Mouse (Mus musculus): ENCODE measurements at regions not wholly inside any gene's neighbourhood (a gene's known extent, or its start where the extent isn't known, plus 50 kb on each side); places are given as distances from the start of the nearest gene placed in this dataset.

DNA sequence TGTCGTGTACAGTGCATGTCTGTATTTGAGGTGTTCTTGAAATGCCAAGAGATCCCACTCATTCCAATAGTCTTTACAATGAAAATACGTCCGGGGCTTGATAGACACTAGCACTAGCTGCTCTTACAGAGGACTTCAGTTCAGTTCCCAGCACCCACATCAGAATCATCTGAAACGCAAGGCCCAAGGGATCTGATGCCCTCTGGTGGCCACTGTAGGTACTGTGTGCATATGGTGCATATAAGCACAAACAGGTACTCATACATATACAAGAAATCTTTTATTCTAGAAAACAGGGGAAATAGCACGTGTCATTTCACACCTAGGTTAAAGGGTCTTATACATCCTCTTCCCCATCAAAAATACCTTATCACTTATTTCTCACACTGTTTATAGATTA is 513.5 kb downstream of the Efnb2 start:
- Histone ChIP-seq H3K4me2 (replicated peaks; ENCODE audit: low read depth) (no peak overlapping the region), H3K27ac (ENCODE audit: low read depth, low read length) (no peak overlapping the region), H3K36me3 (ENCODE audit: control insufficient read depth, insufficient read depth) (no peaks in the 10 kb centered on the region), H3K9me3 (ENCODE audit: control insufficient read depth) (peaks cover 3% of the 10 kb centered on the region), H3K9ac (ENCODE audit: low read depth, low read length) (no peak overlapping the region), H3K4me1 (replicated peaks; ENCODE audit: control insufficient read depth, insufficient read depth, low read length) (no peaks in the 10 kb centered on the region), H3K27me3 (replicated peaks; ENCODE audit: control insufficient read depth, insufficient read depth, low read length) (no peaks in the 10 kb centered on the region), H3K4me3 (ENCODE audit: low read depth, low read length) (no peak overlapping the region)
- peak; percentile 51 for TF ChIP-seq CTCF (IDR thresholded peaks at IDR 0.05; ENCODE audit: low read depth)
- ATAC-seq, result no peak
- WGBS, result 94% methylated on average over 5 of the region's 5 CpGs

GRCm38 (mm10) chr8:8142933-8143495 is 518.0 kb downstream of the Efnb2 start:
- H3K9ac ChIP-seq (ENCODE audit: low read depth, low read length), result no peak overlapping the region
- no peak overlapping the region for H3K4me3 ChIP-seq (ENCODE audit: low read depth, low read length)
- H3K4me2 ChIP-seq (replicated peaks; ENCODE audit: low read depth), result no peak overlapping the region
- ATAC-seq, result no peak
- H3K36me3 ChIP-seq (ENCODE audit: control insufficient read depth, insufficient read depth), result no peaks in the 10 kb centered on the region
- peaks cover 3% of the 10 kb centered on the region for H3K9me3 ChIP-seq (ENCODE audit: control insufficient read depth)
- H3K27me3 ChIP-seq (replicated peaks; ENCODE audit: control insufficient read depth, insufficient read depth, low read length), result no peaks in the 10 kb centered on the region
- TF ChIP-seq CTCF (IDR thresholded peaks at IDR 0.05; ENCODE audit: low read depth), result no peak
- WGBS, result 72% methylated on average over 6 of the region's 6 CpGs
- H3K27ac ChIP-seq (ENCODE audit: low read depth, low read length), result no peak overlapping the region
- no peaks in the 10 kb centered on the region for H3K4me1 ChIP-seq (replicated peaks; ENCODE audit: control insufficient read depth, insufficient read depth, low read length)

- TF ChIP-seq CTCF (IDR thresholded peaks at IDR 0.05; ENCODE audit: low read depth), result no peak
- H3K9me3 ChIP-seq (ENCODE audit: control insufficient read depth), result peaks cover 2% of the 10 kb centered on the region
- no peak for ATAC-seq
These were observed 518.6 kb downstream of the Efnb2 start for GRCm38 (mm10) chr8:8142461-8142860.

GRCm38 (mm10) chr8:8139720-8140119 is 521.3 kb downstream of the Efnb2 start:
- TF ChIP-seq CTCF (IDR thresholded peaks at IDR 0.05; ENCODE audit: low read depth), result no peak
- Histone ChIP-seq H3K27me3 (replicated peaks; ENCODE audit: control insufficient read depth, insufficient read depth, low read length) (no peaks in the 10 kb centered on the region), H3K4me2 (replicated peaks; ENCODE audit: low read depth) (no peak overlapping the region), H3K4me3 (ENCODE audit: low read depth, low read length) (no peak overlapping the region), H3K36me3 (ENCODE audit: control insufficient read depth, insufficient read depth) (no peaks in the 10 kb centered on the region), H3K27ac (ENCODE audit: low read depth, low read length) (no peak overlapping the region), H3K4me1 (replicated peaks; ENCODE audit: control insufficient read depth, insufficient read depth, low read length) (no peaks in the 10 kb centered on the region), H3K9me3 (ENCODE audit: control insufficient read depth) (no peaks in the 10 kb centered on the region), H3K9ac (ENCODE audit: low read depth, low read length) (no peak overlapping the region)
- 73% methylated on average over 3 of the region's 3 CpGs for WGBS
- no peak for ATAC-seq

More at GRCm38 (mm10) chr8:8142461-8142860, 518.6 kb downstream of the Efnb2 start:
- no peak overlapping the region for H3K4me3 ChIP-seq (ENCODE audit: low read depth, low read length)
- no peaks in the 10 kb centered on the region for H3K36me3 ChIP-seq (ENCODE audit: control insufficient read depth, insufficient read depth)
- no peak overlapping the region for H3K27ac ChIP-seq (ENCODE audit: low read depth, low read length)
- H3K27me3 ChIP-seq (replicated peaks; ENCODE audit: control insufficient read depth, insufficient read depth, low read length), result no peaks in the 10 kb centered on the region
- no peaks in the 10 kb centered on the region for H3K4me1 ChIP-seq (replicated peaks; ENCODE audit: control insufficient read depth, insufficient read depth, low read length)
- 85% methylated on average over 3 of the region's 3 CpGs for WGBS
- H3K9ac ChIP-seq (ENCODE audit: low read depth, low read length), result no peak overlapping the region
- no peak overlapping the region for H3K4me2 ChIP-seq (replicated peaks; ENCODE audit: low read depth)

GRCm38 (mm10) chr8:8133001-8133785 is 527.8 kb downstream of the Efnb2 start:
- WGBS, result 64% methylated on average over 10 of the region's 10 CpGs
- Histone ChIP-seq H3K4me2 (replicated peaks; ENCODE audit: low read depth) (no peak overlapping the region), H3K27me3 (replicated peaks; ENCODE audit: control insufficient read depth, insufficient read depth, low read length) (no peaks in the 10 kb centered on the region), H3K27ac (ENCODE audit: low read depth, low read length) (no peak overlapping the region), H3K9me3 (ENCODE audit: control insufficient read depth) (no peaks in the 10 kb centered on the region), H3K4me3 (ENCODE audit: low read depth, low read length) (no peak overlapping the region), H3K9ac (ENCODE audit: low read depth, low read length) (no peak overlapping the region), H3K36me3 (ENCODE audit: control insufficient read depth, insufficient read depth) (no peaks in the 10 kb centered on the region), H3K4me1 (replicated peaks; ENCODE audit: control insufficient read depth, insufficient read depth, low read length) (no peaks in the 10 kb centered on the region)
- no peak for ATAC-seq
- TF ChIP-seq CTCF (IDR thresholded peaks at IDR 0.05; ENCODE audit: low read depth), result no peak

GRCm38 (mm10) chr8:8131961-8132376 is 529.1 kb downstream of the Efnb2 start:
- Histone ChIP-seq H3K27ac (ENCODE audit: low read depth, low read length) (no peak overlapping the region), H3K4me3 (ENCODE audit: low read depth, low read length) (no peak overlapping the region), H3K9me3 (ENCODE audit: control insufficient read depth) (no peaks in the 10 kb centered on the region), H3K9ac (ENCODE audit: low read depth, low read length) (no peak overlapping the region), H3K4me2 (replicated peaks; ENCODE audit: low read depth) (no peak overlapping the region), H3K27me3 (replicated peaks; ENCODE audit: control insufficient read depth, insufficient read depth, low read length) (no peaks in the 10 kb centered on the region), H3K4me1 (replicated peaks; ENCODE audit: control insufficient read depth, insufficient read depth, low read length) (no peaks in the 10 kb centered on the region), H3K36me3 (ENCODE audit: control insufficient read depth, insufficient read depth) (no peaks in the 10 kb centered on the region)
- WGBS, result 37% methylated on average over 3 of the region's 3 CpGs
- ATAC-seq, result no peak
- no peak for TF ChIP-seq CTCF (IDR thresholded peaks at IDR 0.05; ENCODE audit: low read depth)

Measured in intestine, postnatal 0 days (tissue).